Mouse (Mus musculus) spleen, adult 12 weeks (tissue): ENCODE results near the gene Fbxw7.

Experiments
- DNase-seq: peaks from one replicate; pipeline ENCODE4 v3.0.0; 2022; ENCODE audit warnings: low spot score

Gene Fbxw7

GRCm38 (mm10) chr3:84814762-84815381 is at the start of gene Fbxw7:
Fbxw7 (plus strand) TSS chr3:84815268.
- DNase-seq, result no peak

GRCm38 (mm10) chr3:84768940-84769339 is 46.1 kb upstream of the Fbxw7 start:
- no peak for DNase-seq

GRCm38 (mm10) chr3:84769411-84769810 is 45.7 kb upstream of the Fbxw7 start:
- no peak for DNase-seq

- DNase-seq, result no peak
These were observed 44.5 kb upstream of the Fbxw7 start for GRCm38 (mm10) chr3:84770518-84770917.

- DNase-seq, result peak; percentile 63
These were observed 43.1 kb upstream of the Fbxw7 start for GRCm38 (mm10) chr3:84771980-84772379.

GRCm38 (mm10) chr3:84774246-84775066 is 40.6 kb upstream of the Fbxw7 start:
- no peak for DNase-seq

- DNase-seq, result no peak
These were observed 40.0 kb upstream of the Fbxw7 start for GRCm38 (mm10) chr3:84775067-84775423.

- no peak for DNase-seq
These were observed 39.5 kb upstream of the Fbxw7 start for GRCm38 (mm10) chr3:84775577-84775976.

GRCm38 (mm10) chr3:84776084-84776483 is 39.0 kb upstream of the Fbxw7 start:
- no peak for DNase-seq

GRCm38 (mm10) chr3:84787914-84788313 is 27.2 kb upstream of the Fbxw7 start:
- DNase-seq, result no peak

GRCm38 (mm10) chr3:84804036-84804435 is 11.0 kb upstream of the Fbxw7 start:
- no peak for DNase-seq

- DNase-seq, result no peak
These were observed 8.9 kb upstream of the Fbxw7 start for GRCm38 (mm10) chr3:84806206-84806605.

- DNase-seq, result no peak
These were observed 7.2 kb upstream of the Fbxw7 start for GRCm38 (mm10) chr3:84807826-84808225.

- no peak for DNase-seq
These were observed 6.2 kb upstream of the Fbxw7 start for GRCm38 (mm10) chr3:84808906-84809305.

- DNase-seq, result no peak
These were observed 4.3 kb upstream of the Fbxw7 start for GRCm38 (mm10) chr3:84810803-84811202.

- no peak for DNase-seq
These were observed 1.5 kb upstream of the Fbxw7 start for GRCm38 (mm10) chr3:84813436-84814156.

GRCm38 (mm10) chr3:84814157-84814761 is 809 bp upstream of the Fbxw7 start:
- DNase-seq, result peak; percentile 100

- peak; percentile 48 for DNase-seq
These were observed 393 bp downstream of the Fbxw7 start for GRCm38 (mm10) chr3:84815461-84815860.

GRCm38 (mm10) chr3:84816951-84817350 is 1.9 kb downstream of the Fbxw7 start:
- no peak for DNase-seq

- DNase-seq, result no peak
These were observed 5.7 kb downstream of the Fbxw7 start for GRCm38 (mm10) chr3:84820654-84821201.

GRCm38 (mm10) chr3:84825990-84826389 is 10.9 kb downstream of the Fbxw7 start:
- DNase-seq, result no peak

- DNase-seq, result no peak
These were observed 11.3 kb downstream of the Fbxw7 start for GRCm38 (mm10) chr3:84826405-84826804.
